Mouse (Mus musculus): ENCODE data around the gene Elk3.

The Elk3 gene

GRCm38 (mm10) chr10:93246185-93246920 is 64.6 kb downstream of the Elk3 start:
- no peak for DNase-seq (ENCODE audit: low read depth in 1 of 2, low spot score in 2 of 2)

- no peak for DNase-seq (ENCODE audit: low read depth in 1 of 2, low spot score in 2 of 2)
These were observed 66.7 kb downstream of the Elk3 start for GRCm38 (mm10) chr10:93244209-93244705.

GRCm38 (mm10) chr10:93242861-93243260 is 68.1 kb downstream of the Elk3 start:
- no peak for DNase-seq (ENCODE audit: low read depth in 1 of 2, low spot score in 2 of 2)

- DNase-seq (ENCODE audit: low read depth in 1 of 2, low spot score in 2 of 2) = no peak
These were observed 68.7 kb downstream of the Elk3 start for GRCm38 (mm10) chr10:93242208-93242607.

- DNase-seq (ENCODE audit: low read depth in 1 of 2, low spot score in 2 of 2) = no peak
These were observed 71.6 kb downstream of the Elk3 start for GRCm38 (mm10) chr10:93239201-93239806.

GRCm38 (mm10) chr10:93234692-93235091 is 76.2 kb downstream of the Elk3 start:
- DNase-seq (ENCODE audit: low read depth in 1 of 2, low spot score in 2 of 2) = no peak

GRCm38 (mm10) chr10:93233665-93234194 is 77.2 kb downstream of the Elk3 start:
- DNase-seq (ENCODE audit: low read depth in 1 of 2, low spot score in 2 of 2) = no peak

GRCm38 (mm10) chr10:93231893-93232292 is 79.0 kb downstream of the Elk3 start:
- DNase-seq (ENCODE audit: low read depth in 1 of 2, low spot score in 2 of 2) = no peak

- no peak for DNase-seq (ENCODE audit: low read depth in 1 of 2, low spot score in 2 of 2)
These were observed 79.4 kb downstream of the Elk3 start for GRCm38 (mm10) chr10:93231490-93231889.

- no peak for DNase-seq (ENCODE audit: low read depth in 1 of 2, low spot score in 2 of 2)
These were observed 82.4 kb downstream of the Elk3 start for GRCm38 (mm10) chr10:93228401-93229007.

GRCm38 (mm10) chr10:93227921-93228320 is 83.0 kb downstream of the Elk3 start:
- no peak for DNase-seq (ENCODE audit: low read depth in 1 of 2, low spot score in 2 of 2)

- no peak for DNase-seq (ENCODE audit: low read depth in 1 of 2, low spot score in 2 of 2)
These were observed 85.2 kb downstream of the Elk3 start for GRCm38 (mm10) chr10:93225751-93226150.

GRCm38 (mm10) chr10:93215051-93215763 is 95.7 kb downstream of the Elk3 start:
- DNase-seq (ENCODE audit: low read depth in 1 of 2, low spot score in 2 of 2) = no peak

- DNase-seq (ENCODE audit: low read depth in 1 of 2, low spot score in 2 of 2) = no peak
These were observed 96.7 kb downstream of the Elk3 start for GRCm38 (mm10) chr10:93214251-93214650.

GRCm38 (mm10) chr10:93213339-93213738 is 97.6 kb downstream of the Elk3 start:
- no peak for DNase-seq (ENCODE audit: low read depth in 1 of 2, low spot score in 2 of 2)

- DNase-seq (ENCODE audit: low read depth in 1 of 2, low spot score in 2 of 2) = no peak
These were observed 98.2 kb downstream of the Elk3 start for GRCm38 (mm10) chr10:93212699-93213098.

GRCm38 (mm10) chr10:93207176-93207575 is 103.8 kb downstream of the Elk3 start:
- DNase-seq (ENCODE audit: low read depth in 1 of 2, low spot score in 2 of 2) = no peak

- no peak for DNase-seq (ENCODE audit: low read depth in 1 of 2, low spot score in 2 of 2)
These were observed 105.5 kb downstream of the Elk3 start for GRCm38 (mm10) chr10:93205287-93205956.

- DNase-seq (ENCODE audit: low read depth in 1 of 2, low spot score in 2 of 2) = no peak
These were observed 109.0 kb downstream of the Elk3 start for GRCm38 (mm10) chr10:93201846-93202458.

- no peak for DNase-seq (ENCODE audit: low read depth in 1 of 2, low spot score in 2 of 2)
These were observed 112.0 kb downstream of the Elk3 start for GRCm38 (mm10) chr10:93198958-93199357.
